In genomic region chr3:96246427-96246856, GRCm38 (mm10) we compare ENCODE assay signal across 10 mouse cellular contexts. TPM values are rescaled to one million over a fixed set of nuclear protein-coding genes. Genes with fewer than 3 reads are reported as not detected.
A peak's percentile ranks its signal among the peaks of the same experiment; 100 is the strongest.
DNase-seq lines count a peak whose midpoint lies in the region; ATAC-seq and TF ChIP-seq lines count a peak whose summit lies in the region.
"Not testable (repeated sequence)": the region's sequence is repeated elsewhere in the genome, so short reads cannot be mapped to it uniquely, and the experiment has no call there.
"Had no signal": no experiment of that assay in that cellular context is flagged by ENCODE, and none has a peak within 500 bp of the region (broad histone marks: within the 10 kb centered on the region; RNA-seq: fewer than 3 reads in every experiment).

Gene Hist2h3c1 (plus strand): TSS chr3:96246685.

- not testable (repeated sequence) for H3K9me3 ChIP-seq in MEL (replicated peaks; ENCODE audit: insufficient read depth, low read length); embryonic facial prominence, embryonic 15.5 days (replicated peaks); hindbrain, embryonic 14.5 days (ENCODE audit: control insufficient read depth, low read length); lung, embryonic 14.5 days (ENCODE audit: low read depth, low read length); midbrain, postnatal 0 days (ENCODE audit: low read length)

- peaks cover 0 to 55% of the 10 kb centered on the region in 2 experiments; a peak in 2 of 4 replicates for H3K36me3 ChIP-seq in MEL (ENCODE audit: control insufficient read depth in 1 of 2, insufficient read depth in 2 of 2, low read length in 2 of 2)
- H3K36me3 ChIP-seq in embryonic facial prominence, embryonic 15.5 days; hindbrain, embryonic 14.5 days (replicated peaks; ENCODE audit: control insufficient read depth, insufficient read depth); lung, embryonic 14.5 days (ENCODE audit: insufficient read depth); midbrain, postnatal 0 days (ENCODE audit: insufficient read depth, low read length); testis, adult 2 months (ENCODE audit: control insufficient read depth, insufficient read depth, low read length): not testable (repeated sequence)

- peak within 1 kb of the TSS; percentile 44 for H3K4me2 ChIP-seq in embryonic facial prominence, embryonic 15.5 days (replicated peaks)
- peak within 1 kb of the TSS; percentile 46 for H3K4me2 ChIP-seq in hindbrain, embryonic 14.5 days (replicated peaks)
- H3K4me2 ChIP-seq in lung, embryonic 14.5 days = peak within 1 kb of the TSS; percentile 70
- H3K4me2 ChIP-seq in midbrain, postnatal 0 days (ENCODE audit: low read depth, low read length, poor library complexity, severe bottlenecking) = peak within 1 kb of the TSS; percentile 38

- H3K4me3 ChIP-seq in MEL (ENCODE audit: control insufficient read depth in 1 of 2, insufficient read depth in 1 of 2, low read depth in 2 of 2, low read length in 2 of 2) = peak within 1 kb of the TSS; percentile 3 to 63
- peak within 1 kb of the TSS; percentile 41 for H3K4me3 ChIP-seq in embryonic facial prominence, embryonic 15.5 days (replicated peaks)
- peak within 1 kb of the TSS; percentile 28 for H3K4me3 ChIP-seq in hindbrain, embryonic 14.5 days (replicated peaks; ENCODE audit: low read length)
- H3K4me3 ChIP-seq in left cerebral cortex, adult 2 months = 0 out of 2 replicates have a peak within 1 kb of the TSS, but pooled peaks have one; percentile 28
- H3K4me3 ChIP-seq in lung, embryonic 14.5 days (ENCODE audit: low read depth, low read length) = peak within 1 kb of the TSS; percentile 52
- H3K4me3 ChIP-seq in midbrain, postnatal 0 days (ENCODE audit: low read depth, low read length) = peak within 1 kb of the TSS; percentile 25; the same call in 1 of the 2 replicates
- H3K4me3 ChIP-seq in testis, adult 2 months (ENCODE audit: control insufficient read depth, low read depth, low read length) = peak within 1 kb of the TSS; percentile 84

- H3K79me2 ChIP-seq in MEL (ENCODE audit: control insufficient read depth, insufficient read depth, low read length, poor library complexity) = not testable (repeated sequence)

- TF ChIP-seq CTCF in MEL (IDR thresholded peaks at IDR 0.05 in 2 of 3, conservative IDR thresholded peaks at IDR 0.05 in 1 of 3; ENCODE audit: control insufficient read depth in 1 of 3, insufficient read depth in 1 of 3, low read depth in 2 of 3, low read length in 3 of 3, poor library complexity in 1 of 3, severe bottlenecking in 1 of 3); left cerebral cortex, adult 2 months (IDR thresholded peaks at IDR 0.05); lung, embryonic 14.5 days (IDR thresholded peaks at IDR 0.05; ENCODE audit: low read depth); midbrain, postnatal 0 days (IDR thresholded peaks at IDR 0.05); testis, adult 2 months (IDR thresholded peaks at IDR 0.05; ENCODE audit: control insufficient read depth, insufficient read depth, insufficient replicate concordance, low read depth, low read length): not testable (repeated sequence)

- not testable (repeated sequence) for TF ChIP-seq POLR2A in MEL (IDR thresholded peaks at IDR 0.05; ENCODE audit: control insufficient read depth in 1 of 2, insufficient read depth in 1 of 2, low read depth in 1 of 2, low read length in 2 of 2, poor library complexity in 1 of 2); testis, adult 2 months (IDR thresholded peaks at IDR 0.05; ENCODE audit: control insufficient read depth, low read depth, low read length)

- H3K27ac ChIP-seq in MEL (ENCODE audit: control insufficient read depth, low read depth, low read length) = peak within 1 kb of the TSS; percentile 97
- H3K27ac ChIP-seq in embryonic facial prominence, embryonic 15.5 days (replicated peaks) = peak within 1 kb of the TSS; percentile 83; the same call in 1 of the 2 replicates
- 0 out of 2 replicates have a peak within 1 kb of the TSS, but pooled peaks have one; percentile 47 for H3K27ac ChIP-seq in hindbrain, embryonic 14.5 days
- not testable (repeated sequence) for H3K27ac ChIP-seq in left cerebral cortex, adult 2 months; midbrain, postnatal 0 days (ENCODE audit: low read depth, low read length)
- H3K27ac ChIP-seq in lung, embryonic 14.5 days (ENCODE audit: low read depth) = peak within 1 kb of the TSS; percentile 86
- peak within 1 kb of the TSS; percentile 85 for H3K27ac ChIP-seq in testis, adult 2 months (ENCODE audit: control insufficient read depth, insufficient read depth, low read depth, low read length)

- peak; percentile 94 for ATAC-seq in embryonic facial prominence, embryonic 15.5 days (ENCODE audit: insufficient number of reproducible peaks, low FRiP score, low TSS enrichment, low read depth)
- ATAC-seq in granulocyte monocyte progenitor cell, adult 5-6 weeks (replicated peaks; ENCODE audit: poor library complexity, severe bottlenecking) = peak; percentile 61
- peak; percentile 90 for ATAC-seq in hindbrain, embryonic 14.5 days (ENCODE audit: low FRiP score)
- peak; percentile 92 for ATAC-seq in lung, embryonic 14.5 days (ENCODE audit: insufficient read depth)
- ATAC-seq in midbrain, postnatal 0 days (ENCODE audit: low FRiP score) = peak; percentile 90

- 0% methylated on average over 5 of the region's 47 CpGs for WGBS in embryonic facial prominence, embryonic 15.5 days
- WGBS in hindbrain, embryonic 14.5 days = no CpG with 5 or more reads among the region's 47 CpGs
- WGBS in lung, embryonic 14.5 days = 1% methylated on average over 11 of the region's 47 CpGs
- WGBS in midbrain, postnatal 0 days = no CpG with 5 or more reads among the region's 47 CpGs

- intact Hi-C loops in left cerebral cortex, adult 2 months (cut with DNase I) = not testable (repeated sequence)

- not testable (repeated sequence) for H3K27me3 ChIP-seq in MEL (ENCODE audit: control insufficient read depth in 1 of 2, insufficient read depth in 2 of 2, low read length in 2 of 2); embryonic facial prominence, embryonic 15.5 days; hindbrain, embryonic 14.5 days (ENCODE audit: control insufficient read depth, insufficient read depth, low read length); lung, embryonic 14.5 days (ENCODE audit: insufficient read depth, low read length); midbrain, postnatal 0 days (ENCODE audit: insufficient read depth, low read length); testis, adult 2 months (ENCODE audit: control insufficient read depth, insufficient read depth, low read length)

- H3K4me1 ChIP-seq in MEL (ENCODE audit: control insufficient read depth in 1 of 2, insufficient read depth in 2 of 2, low read length in 2 of 2) = peaks cover 13 to 34% of the 10 kb centered on the region in 2 experiments
- peaks cover 25% of the 10 kb centered on the region for H3K4me1 ChIP-seq in embryonic facial prominence, embryonic 15.5 days
- peaks cover 15% of the 10 kb centered on the region; the same call in 1 of the 2 replicates for H3K4me1 ChIP-seq in hindbrain, embryonic 14.5 days (replicated peaks; ENCODE audit: control insufficient read depth, insufficient read depth, low read length)
- not testable (repeated sequence) for H3K4me1 ChIP-seq in lung, embryonic 14.5 days (ENCODE audit: insufficient read depth); midbrain, postnatal 0 days (ENCODE audit: insufficient read depth, low read length); testis, adult 2 months (ENCODE audit: control insufficient read depth, insufficient read depth, low read length)

- not testable (repeated sequence) for TF ChIP-seq RAD21 in MEL (IDR thresholded peaks at IDR 0.05; ENCODE audit: low read depth, low read length)

- peak within 1 kb of the TSS; percentile 92 for H3K9ac ChIP-seq in MEL (ENCODE audit: control insufficient read depth, low read depth, low read length, poor library complexity, severe bottlenecking)
- H3K9ac ChIP-seq in embryonic facial prominence, embryonic 15.5 days = peak within 1 kb of the TSS; percentile 40
- peak within 1 kb of the TSS; percentile 40 for H3K9ac ChIP-seq in hindbrain, embryonic 14.5 days
- peak within 1 kb of the TSS; percentile 62 for H3K9ac ChIP-seq in lung, embryonic 14.5 days
- H3K9ac ChIP-seq in midbrain, postnatal 0 days (replicated peaks; ENCODE audit: low read length, poor library complexity, severe bottlenecking) = not testable (repeated sequence)

- TF ChIP-seq EP300 in MEL (IDR thresholded peaks at IDR 0.05; ENCODE audit: low read depth in 1 of 2, low read length in 2 of 2) = not testable (repeated sequence)

- DNase-seq in MEL (ENCODE audit: low read depth, low spot score); hindbrain, embryonic 14.5 days (ENCODE audit: low spot score); left cerebral cortex, adult 2 months (ENCODE audit: extremely low spot score in 1 of 2, low spot score in 2 of 2); lung, embryonic 14.5 days; midbrain, postnatal 0 days (ENCODE audit: low spot score): not testable (repeated sequence)

RNA-seq across cellular contexts. Expression of gene Hist2h3c1, which starts in this region (rescaled TPM):
- 1.3 and 1.5 TPM in 2 replicates for total RNA-seq in MEL (2012; rRNA removed)
- not detected for polyA plus RNA-seq in MEL (2012; ENCODE audit: insufficient read depth in 1 of 2, insufficient read length in 2 of 2, low read depth in 1 of 2, low replicate concordance in 2 of 2, missing spikeins in 1 of 2)
- 1.6 TPM in 1 of 2 replicates, not detected in the other for polyA plus RNA-seq in embryonic facial prominence, embryonic 15.5 days (2015; fragmentation: Nextera tagmentation; extraction: Ambion mirVana)
- total RNA-seq in granulocyte monocyte progenitor cell, adult 5-6 weeks (2014; fragmentation: Nextera tagmentation) = 2.6 TPM in 1 of 2 replicates, not detected in the other
- total RNA-seq in granulocyte monocyte progenitor cell, adult 5-6 weeks (2017) = 3.9 TPM in 1 of 2 replicates, not detected in the other
- polyA plus RNA-seq in hindbrain, embryonic 14.5 days (2014; fragmentation: Nextera tagmentation; extraction: Ambion mirVana) = 0.18 and 1.6 TPM in 2 replicates
- not detected for total RNA-seq in left cerebral cortex, adult 2 months (2021)
- polyA plus RNA-seq in lung, embryonic 14.5 days (2014; fragmentation: Nextera tagmentation; extraction: Ambion mirVana) = 0.30 and 2.3 TPM in 2 replicates
- 2.8 TPM in 1 of 2 replicates, not detected in the other for total RNA-seq in midbrain, postnatal 0 days (2014; rRNA removed)
- polyA plus RNA-seq in midbrain, postnatal 0 days (2015; fragmentation: Nextera tagmentation; extraction: Ambion mirVana) = 0.11 and 0.32 TPM in 2 replicates
- not detected in 2 replicates for polyA plus RNA-seq in testis, adult 2 months (2012; rRNA removed)
- total RNA-seq: heart, adult 8-10 months; left cerebral cortex, postnatal 14 days had no signal

Comparison
In these comparisons a context has a peak if more than half of its experiments do, and no peak if none do; other contexts are left out.
1. H3K4me3 ChIP-seq: peak in every context shown above with its lines; median percentile 84 in testis, adult 2 months; 52 in lung, embryonic 14.5 days; 41 in embryonic facial prominence, embryonic 15.5 days; 33 in MEL; 28 in hindbrain, embryonic 14.5 days; 28 in left cerebral cortex, adult 2 months; 25 in midbrain, postnatal 0 days.